Mouse (Mus musculus): Measurements from ENCODE around the gene Ptpn13. TPM values are rescaled to one million over a fixed set of nuclear protein-coding genes. Genes with fewer than 3 reads are reported as not detected.

Ptpn13 gene
- total and polyA plus RNA-seq, 2 experiments from 2014 or later: 2.6 to 14.1 TPM

- no peak overlapping the region for H3K9ac ChIP-seq (replicated peaks; ENCODE audit: low read length, poor library complexity, severe bottlenecking)
- ATAC-seq (ENCODE audit: low FRiP score): no peak
- TF ChIP-seq CTCF (IDR thresholded peaks at IDR 0.05): no peak
Measured at GRCm38 (mm10) chr5:103545381-103546000, 120.5 kb downstream of the Ptpn13 start.

GRCm38 (mm10) chr5:103554769-103555168 lies 129.8 kb downstream of the Ptpn13 start:
- ATAC-seq (ENCODE audit: low FRiP score) (no peak), DNase-seq (ENCODE audit: low spot score) (no peak)
- Histone ChIP-seq H3K36me3 (ENCODE audit: insufficient read depth, low read length) (no peaks in the 10 kb centered on the region), H3K9me3 (ENCODE audit: low read length) (no peaks in the 10 kb centered on the region), H3K4me1 (ENCODE audit: insufficient read depth, low read length) (no peaks in the 10 kb centered on the region), H3K27ac (ENCODE audit: low read depth, low read length) (no peak overlapping the region), H3K4me3 (ENCODE audit: low read depth, low read length) (no peak overlapping the region), H3K4me2 (ENCODE audit: low read depth, low read length, poor library complexity, severe bottlenecking) (no peak overlapping the region), H3K9ac (replicated peaks; ENCODE audit: low read length, poor library complexity, severe bottlenecking) (no peak overlapping the region), H3K27me3 (ENCODE audit: insufficient read depth, low read length) (no peaks in the 10 kb centered on the region)
- 89% methylated on average over 16 of the region's 16 CpGs for WGBS
- no peak for TF ChIP-seq CTCF (IDR thresholded peaks at IDR 0.05)

More at GRCm38 (mm10) chr5:103545381-103546000, 120.5 kb downstream of the Ptpn13 start:
- H3K9me3 ChIP-seq (ENCODE audit: low read length): no peaks in the 10 kb centered on the region
- peaks cover 3% of the 10 kb centered on the region; the same call in 1 of the 2 replicates for H3K4me1 ChIP-seq (ENCODE audit: insufficient read depth, low read length)
- DNase-seq (ENCODE audit: low spot score): peak; percentile 75
- H3K27me3 ChIP-seq (ENCODE audit: insufficient read depth, low read length): no peaks in the 10 kb centered on the region
- WGBS: 78% methylated on average over 20 of the region's 20 CpGs
- no peak overlapping the region for H3K4me3 ChIP-seq (ENCODE audit: low read depth, low read length)
- H3K4me2 ChIP-seq (ENCODE audit: low read depth, low read length, poor library complexity, severe bottlenecking): no peak overlapping the region
- no peaks in the 10 kb centered on the region for H3K36me3 ChIP-seq (ENCODE audit: insufficient read depth, low read length)
- no peak overlapping the region for H3K27ac ChIP-seq (ENCODE audit: low read depth, low read length)

- no peak overlapping the region for H3K27ac ChIP-seq (ENCODE audit: low read depth, low read length)
- 96% methylated on average over 9 of the region's 9 CpGs for WGBS
- no peaks in the 10 kb centered on the region for H3K27me3 ChIP-seq (ENCODE audit: insufficient read depth, low read length)
- TF ChIP-seq CTCF (IDR thresholded peaks at IDR 0.05): no peak
- no peak overlapping the region for H3K9ac ChIP-seq (replicated peaks; ENCODE audit: low read length, poor library complexity, severe bottlenecking)
- H3K4me1 ChIP-seq (ENCODE audit: insufficient read depth, low read length): no peaks in the 10 kb centered on the region
- ATAC-seq (ENCODE audit: low FRiP score): no peak
- H3K36me3 ChIP-seq (ENCODE audit: insufficient read depth, low read length): no peaks in the 10 kb centered on the region
- DNase-seq (ENCODE audit: low spot score): no peak
- H3K9me3 ChIP-seq (ENCODE audit: low read length): no peaks in the 10 kb centered on the region
- H3K4me3 ChIP-seq (ENCODE audit: low read depth, low read length): no peak overlapping the region
- H3K4me2 ChIP-seq (ENCODE audit: low read depth, low read length, poor library complexity, severe bottlenecking): no peak overlapping the region
Measured at GRCm38 (mm10) chr5:103560546-103560945, 135.6 kb downstream of the Ptpn13 start.

GRCm38 (mm10) chr5:103568034-103568433 lies 143.0 kb downstream of the Ptpn13 start:
- ATAC-seq (ENCODE audit: low FRiP score): no peak

GRCm38 (mm10) chr5:103569446-103569845 lies 144.5 kb downstream of the Ptpn13 start:
- TF ChIP-seq CTCF (IDR thresholded peaks at IDR 0.05): no peak
- ATAC-seq (ENCODE audit: low FRiP score) (no peak), DNase-seq (ENCODE audit: low spot score) (no peak)
- H3K36me3 ChIP-seq (ENCODE audit: insufficient read depth, low read length): no peaks in the 10 kb centered on the region
- no peak overlapping the region for H3K27ac ChIP-seq (ENCODE audit: low read depth, low read length)
- no peak overlapping the region for H3K4me3 ChIP-seq (ENCODE audit: low read depth, low read length)
- H3K9me3 ChIP-seq (ENCODE audit: low read length): no peaks in the 10 kb centered on the region
- no peak overlapping the region for H3K4me2 ChIP-seq (ENCODE audit: low read depth, low read length, poor library complexity, severe bottlenecking)
- WGBS: 94% methylated on average over 9 of the region's 9 CpGs
- H3K4me1 ChIP-seq (ENCODE audit: insufficient read depth, low read length): no peaks in the 10 kb centered on the region
- H3K9ac ChIP-seq (replicated peaks; ENCODE audit: low read length, poor library complexity, severe bottlenecking): no peak overlapping the region
- H3K27me3 ChIP-seq (ENCODE audit: insufficient read depth, low read length): no peaks in the 10 kb centered on the region

More at GRCm38 (mm10) chr5:103568034-103568433, 143.0 kb downstream of the Ptpn13 start:
- no peak for TF ChIP-seq CTCF (IDR thresholded peaks at IDR 0.05)
- Histone ChIP-seq H3K27me3 (ENCODE audit: insufficient read depth, low read length) (no peaks in the 10 kb centered on the region), H3K9me3 (ENCODE audit: low read length) (no peaks in the 10 kb centered on the region), H3K4me2 (ENCODE audit: low read depth, low read length, poor library complexity, severe bottlenecking) (no peak overlapping the region), H3K27ac (ENCODE audit: low read depth, low read length) (no peak overlapping the region), H3K36me3 (ENCODE audit: insufficient read depth, low read length) (no peaks in the 10 kb centered on the region), H3K4me1 (ENCODE audit: insufficient read depth, low read length) (no peaks in the 10 kb centered on the region), H3K4me3 (ENCODE audit: low read depth, low read length) (no peak overlapping the region), H3K9ac (replicated peaks; ENCODE audit: low read length, poor library complexity, severe bottlenecking) (no peak overlapping the region)
- WGBS: 90% methylated on average over 4 of the region's 4 CpGs
- DNase-seq (ENCODE audit: low spot score): no peak

- Histone ChIP-seq H3K36me3 (ENCODE audit: insufficient read depth, low read length) (no peaks in the 10 kb centered on the region), H3K4me3 (ENCODE audit: low read depth, low read length) (no peak overlapping the region), H3K9ac (replicated peaks; ENCODE audit: low read length, poor library complexity, severe bottlenecking) (no peak overlapping the region), H3K4me2 (ENCODE audit: low read depth, low read length, poor library complexity, severe bottlenecking) (no peak overlapping the region), H3K9me3 (ENCODE audit: low read length) (no peaks in the 10 kb centered on the region), H3K4me1 (ENCODE audit: insufficient read depth, low read length) (no peaks in the 10 kb centered on the region), H3K27me3 (ENCODE audit: insufficient read depth, low read length) (no peaks in the 10 kb centered on the region), H3K27ac (ENCODE audit: low read depth, low read length) (no peak overlapping the region)
- no peak for DNase-seq (ENCODE audit: low spot score)
- 78% methylated on average over 11 of the region's 11 CpGs for WGBS
- TF ChIP-seq CTCF (IDR thresholded peaks at IDR 0.05): no peak
- ATAC-seq (ENCODE audit: low FRiP score): no peak
Measured at GRCm38 (mm10) chr5:103579680-103580420, 154.9 kb downstream of the Ptpn13 start.

Measured in midbrain, postnatal 0 days (tissue).